Mouse (Mus musculus) heart, embryonic 14.5 days (tissue): ENCODE results near the gene Wdr45b. TPM values are rescaled to one million over a fixed set of nuclear protein-coding genes. Genes with fewer than 3 reads are reported as not detected.
"Not testable (repeated sequence)": the region's sequence is repeated elsewhere in the genome, so short reads cannot be mapped to it uniquely, and the experiment has no call there.

Source experiments
- ATAC-seq: fragments of 200-750 bp; cut with Nextera tagmentation; 2 replicates; pipeline ENCODE4 v1.8.0; 2017; ENCODE audit warnings: low read depth, moderate TSS enrichment; ENCODE audit not compliant: insufficient number of reproducible peaks, insufficient read depth, low FRiP score
- H3K27ac ChIP-seq, 2 experiments: fragments of 200-500 bp in 1 of 2; fragments of 300-500 bp in 1 of 2; sonication (generic) in 1 of 2; replicated peaks in 1 of 2; 2 replicates each; pipeline ENCODE4 v1.5.1; 2012 to 2014; ENCODE audit warnings: low read depth in 2 of 2, low read length in 2 of 2, control low read depth in 1 of 2, mild to moderate bottlenecking in 1 of 2, mixed read lengths in 1 of 2; ENCODE audit not compliant: control insufficient read depth in 1 of 2, insufficient read depth in 1 of 2
- H3K27me3 ChIP-seq: fragments of 300-500 bp; sonication (generic); 2 replicates; pipeline ENCODE4 v1.6.1; 2014; ENCODE audit warnings: mild to moderate bottlenecking, low read length, control low read depth; ENCODE audit not compliant: control insufficient read depth, insufficient read depth
- H3K36me3 ChIP-seq: fragments of 300-500 bp; sonication (generic); 2 replicates; pipeline ENCODE4 v1.6.1; 2014; ENCODE audit warnings: mild to moderate bottlenecking, control low read depth, low read length, mixed read lengths; ENCODE audit not compliant: control insufficient read depth, insufficient read depth
- H3K4me1 ChIP-seq, 2 experiments: fragments of 200-500 bp in 1 of 2; fragments of 300-500 bp in 1 of 2; sonication (generic) in 1 of 2; 2 replicates each; pipeline ENCODE4 v1.6.1; 2012 to 2014; ENCODE audit warnings: low read length in 2 of 2, control low read depth in 1 of 2, mixed read lengths in 1 of 2; ENCODE audit not compliant: control insufficient read depth in 2 of 2, insufficient read depth in 2 of 2
- H3K4me2 ChIP-seq: fragments of 300-500 bp; sonication (generic); 2 replicates; pipeline ENCODE4 v1.6.1; 2014; ENCODE audit warnings: mild to moderate bottlenecking, low read length
- H3K4me3 ChIP-seq, 2 experiments: fragments of 200-500 bp in 1 of 2; fragments of 300-500 bp in 1 of 2; sonication (generic) in 1 of 2; 2 replicates each; pipeline ENCODE4 v1.5.1; 2012 to 2014; ENCODE audit warnings: low read length in 2 of 2, mild to moderate bottlenecking in 2 of 2, control low read depth in 1 of 2, low read depth in 1 of 2, moderate library complexity in 1 of 2; ENCODE audit not compliant: control insufficient read depth in 1 of 2, insufficient read depth in 1 of 2
- H3K9ac ChIP-seq: fragments of 300-500 bp; sonication (generic); 2 replicates; pipeline ENCODE4 v1.6.1; 2014; ENCODE audit warnings: mild to moderate bottlenecking, low read length
- H3K9me3 ChIP-seq: fragments of 300-500 bp; sonication (generic); 2 replicates; pipeline ENCODE4 v1.6.1; 2016; ENCODE audit warnings: low read length, control low read depth; ENCODE audit not compliant: control insufficient read depth
- WGBS: fragments of 180-500 bp; shearing (Covaris S2); extraction: QIAGEN DNeasy Blood & Tissue Kit; methylation state at CpG from one replicate; pipeline ENCODE4 v1.1.7; 2014; 5-methylcytosine and 5-hydroxymethylcytosine counted together
- polyA plus RNA-seq: library from polyadenylated mRNA; unstranded; fragments of >200 nt; fragmentation: Nextera tagmentation; extraction: Ambion mirVana; gene quantifications from 2 replicates; pipeline ENCODE4 v1.2.1, GENCODE M21; 2014

Gene Wdr45b
- polyA plus RNA-seq, 1 experiment from 2014 or later: 82.5 TPM

DNA sequence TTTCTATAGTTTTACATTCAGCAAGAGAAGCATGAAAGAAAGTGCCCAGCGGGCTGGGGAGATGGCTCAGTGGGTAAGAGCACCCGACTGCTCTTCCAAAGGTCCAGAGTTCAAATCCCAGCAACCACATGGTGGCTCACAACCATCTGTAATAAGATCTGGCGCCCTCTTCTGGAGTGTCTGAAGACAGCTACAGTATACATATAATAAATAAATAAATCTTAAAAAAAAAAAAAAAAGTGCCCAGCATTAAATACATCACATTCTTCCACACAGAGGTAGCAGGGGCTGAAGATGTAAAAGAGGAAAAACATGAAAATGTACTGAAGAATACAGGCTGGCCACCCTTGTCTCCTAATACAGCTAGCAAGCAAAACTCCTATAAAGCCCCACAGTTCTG, 5.5 kb downstream of the Wdr45b start:
- peaks cover 0 to 10% of the 10 kb centered on the region in 2 experiments; a peak in 2 of 4 replicates for H3K4me1 ChIP-seq
- not testable (repeated sequence) for H3K27ac ChIP-seq, H3K9ac ChIP-seq, H3K4me2 ChIP-seq, ATAC-seq, H3K4me3 ChIP-seq, H3K9me3 ChIP-seq, H3K27me3 ChIP-seq
- WGBS: 87% methylated on average over 3 of the region's 3 CpGs
- peaks cover 27% of the 10 kb centered on the region for H3K36me3 ChIP-seq

DNA sequence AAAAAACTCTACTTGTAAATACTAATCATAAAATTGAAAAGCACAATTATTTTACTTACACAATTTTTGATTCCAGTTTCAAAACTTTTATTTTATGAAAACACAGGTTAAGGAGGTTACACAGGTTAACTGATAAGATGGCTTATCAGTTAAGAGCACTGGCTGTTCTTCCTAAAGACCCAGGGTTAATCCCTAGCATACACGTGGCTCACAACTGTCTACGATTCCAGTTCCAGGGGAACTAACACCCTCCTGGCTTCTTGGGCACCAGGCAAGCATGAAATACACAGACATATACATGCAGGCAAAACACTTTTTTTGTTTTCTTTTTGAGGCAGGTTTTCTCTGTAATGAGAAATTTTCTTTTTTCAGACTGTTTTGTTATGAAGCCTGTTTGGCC, 6.1 kb downstream of the Wdr45b start:
- no peak for ATAC-seq
- Histone ChIP-seq H3K9ac (no peak overlapping the region), H3K27me3 (no peaks in the 10 kb centered on the region), H3K9me3 (no peaks in the 10 kb centered on the region), H3K4me1 (peaks cover 0 to 8% of the 10 kb centered on the region in 2 experiments; a peak in 2 of 4 replicates), H3K4me2 (no peak overlapping the region), H3K4me3 (no peak overlapping the region), H3K36me3 (peaks cover 27% of the 10 kb centered on the region), H3K27ac (no peak overlapping the region)
- WGBS: 89% methylated on average over 2 of the region's 2 CpGs

DNA sequence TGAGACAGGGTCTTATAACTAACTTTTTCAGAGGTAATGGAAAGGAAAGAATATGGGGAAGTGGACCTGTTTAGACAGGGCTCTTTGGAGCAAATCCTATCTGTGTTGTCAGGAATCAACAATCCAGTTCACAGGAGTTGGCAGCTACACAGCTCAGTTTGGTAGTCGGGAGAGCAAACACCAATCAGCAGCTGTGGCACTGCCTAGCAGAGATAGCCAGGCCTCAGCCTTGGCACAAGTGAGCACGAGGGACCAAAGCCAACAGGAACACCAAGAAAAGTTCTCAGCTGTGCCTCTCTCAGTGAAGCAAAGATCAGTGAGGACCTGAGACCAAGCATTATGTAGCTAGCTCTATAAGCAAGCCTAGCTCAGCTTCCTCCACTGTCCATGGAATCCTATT, 7.2 kb downstream of the Wdr45b start:
- H3K27me3 ChIP-seq: no peaks in the 10 kb centered on the region
- H3K4me3 ChIP-seq: no peak overlapping the region
- 61% methylated on average over 2 of the region's 2 CpGs for WGBS
- H3K36me3 ChIP-seq: peaks cover 26% of the 10 kb centered on the region
- H3K9me3 ChIP-seq: no peaks in the 10 kb centered on the region
- no peak overlapping the region for H3K9ac ChIP-seq
- no peak overlapping the region for H3K27ac ChIP-seq
- no peak for ATAC-seq
- no peak overlapping the region for H3K4me2 ChIP-seq
- no peaks in the 10 kb centered on the region for H3K4me1 ChIP-seq

- not testable (repeated sequence) for H3K4me2 ChIP-seq, ATAC-seq, H3K4me1 ChIP-seq, H3K27me3 ChIP-seq, H3K9ac ChIP-seq, H3K4me3 ChIP-seq, H3K27ac ChIP-seq, H3K9me3 ChIP-seq
- peaks cover 44% of the 10 kb centered on the region for H3K36me3 ChIP-seq
- WGBS: no CpG with 5 or more reads among the region's 1 CpGs
Observed at GRCm38 (mm10) chr11:121342423-121342822, 11.8 kb downstream of the Wdr45b start.

DNA sequence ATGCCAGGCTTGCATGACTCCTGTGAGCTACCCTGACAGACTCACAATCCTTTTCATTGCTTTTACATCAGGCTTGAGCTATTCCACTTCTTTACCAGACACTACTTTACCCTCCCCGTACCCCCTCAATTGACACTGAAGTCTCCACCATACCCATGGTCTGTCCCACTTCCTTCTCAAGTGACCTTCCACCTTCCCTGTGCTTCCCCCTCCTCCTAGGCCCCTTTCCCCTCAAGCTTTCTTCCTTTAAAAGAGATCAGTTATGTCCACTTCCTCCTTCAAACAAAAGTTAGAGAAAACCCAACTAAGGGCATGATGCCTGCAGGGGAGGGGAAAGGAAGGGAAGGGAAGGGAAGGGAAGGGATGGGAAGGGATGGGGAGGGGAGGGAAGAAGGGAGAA, 14.0 kb downstream of the Wdr45b start:
- H3K4me1 ChIP-seq: no peaks in the 10 kb centered on the region
- ATAC-seq: no peak
- H3K4me3 ChIP-seq: no peak overlapping the region
- no peak overlapping the region for H3K4me2 ChIP-seq
- H3K36me3 ChIP-seq: peaks cover 54% of the 10 kb centered on the region
- H3K27ac ChIP-seq: no peak overlapping the region
- 67% methylated on average over 1 of the region's 1 CpGs for WGBS
- no peaks in the 10 kb centered on the region for H3K9me3 ChIP-seq
- no peak overlapping the region for H3K9ac ChIP-seq
- no peaks in the 10 kb centered on the region for H3K27me3 ChIP-seq

GRCm38 (mm10) chr11:121339647-121340046, 14.6 kb downstream of the Wdr45b start:
- H3K27ac ChIP-seq: no peak overlapping the region
- no peaks in the 10 kb centered on the region for H3K9me3 ChIP-seq
- WGBS: 93% methylated on average over 1 of the region's 1 CpGs
- no peaks in the 10 kb centered on the region for H3K27me3 ChIP-seq
- H3K4me3 ChIP-seq: no peak overlapping the region
- no peaks in the 10 kb centered on the region for H3K4me1 ChIP-seq
- H3K4me2 ChIP-seq: no peak overlapping the region
- no peak overlapping the region for H3K9ac ChIP-seq
- no peak for ATAC-seq
- H3K36me3 ChIP-seq: peaks cover 56% of the 10 kb centered on the region

GRCm38 (mm10) chr11:121331641-121332040, 22.6 kb downstream of the Wdr45b start:
- no peak overlapping the region for H3K4me3 ChIP-seq
- H3K27ac ChIP-seq: no peak overlapping the region
- H3K36me3 ChIP-seq: peaks cover 93% of the 10 kb centered on the region
- ATAC-seq: no peak
- H3K9me3 ChIP-seq: no peaks in the 10 kb centered on the region
- 84% methylated on average over 3 of the region's 3 CpGs for WGBS
- H3K9ac ChIP-seq: no peak overlapping the region
- H3K4me2 ChIP-seq: no peak overlapping the region
- no peaks in the 10 kb centered on the region for H3K4me1 ChIP-seq
- no peaks in the 10 kb centered on the region for H3K27me3 ChIP-seq

- H3K36me3 ChIP-seq: peaks cover 72% of the 10 kb centered on the region
- no peak for ATAC-seq
- no peaks in the 10 kb centered on the region for H3K9me3 ChIP-seq
- H3K4me1 ChIP-seq: no peaks in the 10 kb centered on the region
- no peak overlapping the region for H3K9ac ChIP-seq
- no peak overlapping the region for H3K4me2 ChIP-seq
- no peak overlapping the region for H3K27ac ChIP-seq
- no peak overlapping the region for H3K4me3 ChIP-seq
- H3K27me3 ChIP-seq: no peaks in the 10 kb centered on the region
Observed at GRCm38 (mm10) chr11:121328619-121329018, 25.6 kb downstream of the Wdr45b start.
